Mouse (Mus musculus) myocyte (in vitro differentiated cells): Measurements from ENCODE around the gene Lamtor2. TPM values are rescaled to one million over a fixed set of nuclear protein-coding genes. Genes with fewer than 3 reads are reported as not detected.

ENCODE experiments used
- H3K27me3 ChIP-seq: one replicate; pipeline ENCODE4 v1.6.1; 2011; ENCODE audit not compliant: control insufficient read depth, insufficient read depth, insufficient read length
- H3K36me3 ChIP-seq: one replicate; pipeline ENCODE4 v1.6.1; 2011; ENCODE audit not compliant: control insufficient read depth, insufficient read depth
- H3K4me2 ChIP-seq: one replicate; pipeline ENCODE4 v1.6.1; 2011; ENCODE audit warnings: low read depth, control low read depth
- H3K4me3 ChIP-seq: one replicate; pipeline ENCODE4 v1.5.1; 2011; ENCODE audit warnings: mild to moderate bottlenecking, control low read depth, moderate library complexity
- H3K79me2 ChIP-seq: one replicate; pipeline ENCODE4 v1.6.1; 2011; ENCODE audit not compliant: control insufficient read depth, insufficient read depth
- H3ac ChIP-seq: one replicate; pipeline ENCODE4 v1.6.1; 2011; ENCODE audit not compliant: control insufficient read depth, insufficient read length
- CEBPB ChIP-seq: IDR thresholded peaks from 2 replicates; pipeline ENCODE4 v1.6.1; 2011; ENCODE audit warnings: mild to moderate bottlenecking, moderate library complexity; ENCODE audit not compliant: poor library complexity, insufficient read depth, severe bottlenecking
- E2F4 ChIP-seq: IDR thresholded peaks from one replicate; pipeline ENCODE4 v1.6.1; 2011; ENCODE audit warnings: mild to moderate bottlenecking, control low read depth, moderate library complexity; ENCODE audit not compliant: insufficient read depth
- MAX ChIP-seq: IDR thresholded peaks from one replicate; pipeline ENCODE4 v1.6.1; 2011; ENCODE audit warnings: low read depth, mild to moderate bottlenecking, control low read depth
- MYOD1 ChIP-seq, 3 experiments: IDR thresholded peaks; one replicate each; pipeline ENCODE4 v1.6.1; 2011; ENCODE audit warnings: control low read depth in 2 of 3, low read depth in 2 of 3, mild to moderate bottlenecking in 2 of 3, moderate library complexity in 1 of 3; ENCODE audit not compliant: insufficient read length in 2 of 3, control insufficient read depth in 1 of 3
- MYOG ChIP-seq, 3 experiments: IDR thresholded peaks; one replicate each; pipeline ENCODE4 v1.6.1; 2011; ENCODE audit warnings: control low read depth in 2 of 3, low read depth in 2 of 3, mild to moderate bottlenecking in 2 of 3; ENCODE audit not compliant: insufficient read length in 2 of 3, control insufficient read depth in 1 of 3, insufficient read depth in 1 of 3
- POLR2A ChIP-seq: IDR thresholded peaks from one replicate; pipeline ENCODE4 v1.6.1; 2011; ENCODE audit warnings: low read depth, mild to moderate bottlenecking, control low read depth, moderate library complexity; ENCODE audit not compliant: insufficient read length
- POLR2AphosphoS2 ChIP-seq: IDR thresholded peaks from one replicate; pipeline ENCODE4 v1.6.1; 2011; ENCODE audit warnings: low read depth, control low read depth; ENCODE audit not compliant: insufficient read length
- REST ChIP-seq: IDR thresholded peaks from one replicate; pipeline ENCODE4 v1.6.1; 2011; ENCODE audit warnings: mild to moderate bottlenecking, control low read depth, moderate library complexity; ENCODE audit not compliant: insufficient read depth, insufficient read length
- SRF ChIP-seq: IDR thresholded peaks from one replicate; pipeline ENCODE4 v1.6.1; 2011; ENCODE audit warnings: low read depth; ENCODE audit not compliant: control insufficient read depth, insufficient read length
- TCF12 ChIP-seq: IDR thresholded peaks from one replicate; pipeline ENCODE4 v1.6.1; 2011; ENCODE audit warnings: mild to moderate bottlenecking, control low read depth; ENCODE audit not compliant: poor library complexity, insufficient read depth, severe bottlenecking
- TCF3 ChIP-seq: IDR thresholded peaks from one replicate; pipeline ENCODE4 v1.6.1; 2011; ENCODE audit warnings: low read depth, control low read depth; ENCODE audit not compliant: insufficient read length
- USF1 ChIP-seq: IDR thresholded peaks from one replicate; pipeline ENCODE4 v1.6.1; 2011; ENCODE audit warnings: low read depth, mild to moderate bottlenecking, control low read depth, moderate library complexity
- polyA plus RNA-seq: library from polyadenylated mRNA; unstranded; fragments of >200 nt; fragmentation: generic; extraction: Trizol; gene quantifications from one replicate; pipeline ENCODE4 v1.2.1, GENCODE M21; 2012; ENCODE audit warnings: missing spikeins

The Lamtor2 gene
- polyA plus RNA-seq, 1 experiment = 165 TPM

GRCm38 (mm10) chr3:88521156-88521555 lies 31.7 kb downstream of the Lamtor2 start:
- no peak for TF ChIP-seq E2F4
- no peak overlapping the region for H3ac ChIP-seq
- H3K4me2 ChIP-seq = no peak overlapping the region
- H3K27me3 ChIP-seq = no peaks in the 10 kb centered on the region
- H3K4me3 ChIP-seq = no peak overlapping the region
- H3K36me3 ChIP-seq = no peaks in the 10 kb centered on the region
- peaks cover 7% of the 10 kb centered on the region for H3K79me2 ChIP-seq

DNA sequence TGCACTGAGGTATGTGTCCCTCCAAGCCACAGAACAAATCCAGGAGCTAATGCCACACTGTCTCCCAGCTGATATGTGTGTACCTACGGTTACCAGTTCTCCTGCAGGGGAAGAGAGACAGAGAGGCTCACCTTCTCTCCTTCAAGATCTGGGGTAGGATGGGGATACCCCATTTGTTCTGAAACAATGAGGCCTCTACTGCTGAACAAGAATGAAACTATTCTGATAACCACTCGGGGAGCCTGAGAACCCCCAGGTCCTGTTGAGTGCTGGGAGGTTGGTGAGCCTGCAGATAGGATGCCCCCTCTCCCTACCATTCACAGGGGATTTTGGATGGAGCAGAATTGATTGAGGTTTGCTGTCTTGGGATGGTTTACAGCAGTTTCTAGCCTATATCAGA lies 32.8 kb downstream of the Lamtor2 start:
- H3ac ChIP-seq = no peak overlapping the region
- no peaks in the 10 kb centered on the region for H3K36me3 ChIP-seq

DNA sequence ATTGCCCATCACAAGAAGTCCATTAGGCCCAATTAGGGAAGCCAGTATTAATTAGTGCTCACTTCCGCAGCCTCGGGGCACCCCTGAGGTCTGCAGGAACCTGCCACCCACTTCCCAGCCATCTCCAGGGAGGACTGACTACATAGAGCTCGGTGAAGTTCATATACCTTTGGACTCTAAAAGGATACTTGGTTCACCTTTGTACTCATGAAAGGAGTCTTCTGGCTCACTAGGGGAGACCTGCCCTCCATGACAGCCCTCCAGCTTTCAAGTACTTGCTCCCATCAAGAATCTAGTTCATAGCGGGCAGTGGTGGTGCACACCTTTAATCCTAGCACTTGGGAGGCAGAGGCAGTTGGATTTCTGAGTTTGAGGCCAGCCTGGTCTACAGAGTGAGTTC lies 34.5 kb downstream of the Lamtor2 start:
- Histone ChIP-seq H3K27me3 (no peaks in the 10 kb centered on the region), H3K4me3 (no peak overlapping the region), H3ac (no peak overlapping the region), H3K4me2 (no peak overlapping the region), H3K36me3 (no peaks in the 10 kb centered on the region), H3K79me2 (no peaks in the 10 kb centered on the region)
- no peak for TF ChIP-seq TCF12
- TF ChIP-seq REST = no peak
- no peak for TF ChIP-seq CEBPB
- TF ChIP-seq USF1 = no peak
- TF ChIP-seq E2F4 = no peak
- no peak for TF ChIP-seq MAX
- no peak for TF ChIP-seq TCF3
- TF ChIP-seq MYOG (IDR thresholded peaks at IDR 0.05; ENCODE audit: control insufficient read depth in 1 of 3, insufficient read depth in 1 of 3, insufficient read length in 2 of 3, low read depth in 2 of 3) = no peak
- TF ChIP-seq MYOD1 (IDR thresholded peaks at IDR 0.05; ENCODE audit: control insufficient read depth in 1 of 3, insufficient read length in 2 of 3, low read depth in 2 of 3) = no peak
- TF ChIP-seq POLR2A = no peak
- TF ChIP-seq SRF = no peak
- no peak for TF ChIP-seq POLR2AphosphoS2

More for the DNA sequence above, 32.8 kb downstream of the Lamtor2 start:
- Histone ChIP-seq H3K79me2 (no peaks in the 10 kb centered on the region), H3K27me3 (no peaks in the 10 kb centered on the region), H3K4me2 (no peak overlapping the region), H3K4me3 (no peak overlapping the region)
- TF ChIP-seq SRF = no peak
- no peak for TF ChIP-seq POLR2AphosphoS2
- no peak for TF ChIP-seq MYOG (IDR thresholded peaks at IDR 0.05; ENCODE audit: control insufficient read depth in 1 of 3, insufficient read depth in 1 of 3, insufficient read length in 2 of 3, low read depth in 2 of 3)
- TF ChIP-seq REST = no peak

GRCm38 (mm10) chr3:88516407-88516806 lies 36.5 kb downstream of the Lamtor2 start:
- Histone ChIP-seq H3K79me2 (no peaks in the 10 kb centered on the region), H3K36me3 (no peaks in the 10 kb centered on the region), H3K27me3 (no peaks in the 10 kb centered on the region), H3K4me2 (no peak overlapping the region), H3ac (no peak overlapping the region), H3K4me3 (no peak overlapping the region)
- TF ChIP-seq TCF3 (no peak), MAX (no peak), TCF12 (no peak)

DNA sequence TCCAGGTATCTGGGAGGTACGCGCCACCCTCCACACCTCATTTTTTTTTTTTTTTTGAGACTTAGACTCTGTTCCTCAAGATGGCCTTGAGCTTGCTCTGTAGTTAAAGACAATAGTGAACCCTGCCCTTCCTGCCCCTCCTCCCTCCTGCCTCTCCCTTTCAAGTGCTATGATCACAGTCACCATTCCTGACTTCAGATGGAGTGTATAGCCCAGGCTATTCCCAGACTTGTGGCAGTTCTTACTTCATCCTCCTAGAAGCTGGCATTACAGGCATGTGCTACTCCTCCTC lies 37.8 kb downstream of the Lamtor2 start:
- TF ChIP-seq REST (no peak), POLR2A (no peak), POLR2AphosphoS2 (no peak), CEBPB (no peak), TCF12 (no peak), MAX (no peak), USF1 (no peak), MYOG (IDR thresholded peaks at IDR 0.05; ENCODE audit: control insufficient read depth in 1 of 3, insufficient read depth in 1 of 3, insufficient read length in 2 of 3, low read depth in 2 of 3) (no peak), E2F4 (no peak), SRF (no peak), TCF3 (no peak), MYOD1 (IDR thresholded peaks at IDR 0.05; ENCODE audit: control insufficient read depth in 1 of 3, insufficient read length in 2 of 3, low read depth in 2 of 3) (no peak)
- H3K4me3 ChIP-seq = no peak overlapping the region
- no peaks in the 10 kb centered on the region for H3K36me3 ChIP-seq
- no peaks in the 10 kb centered on the region for H3K79me2 ChIP-seq
- H3K4me2 ChIP-seq = peak overlapping the region; percentile 71
- H3K27me3 ChIP-seq = no peaks in the 10 kb centered on the region
- no peak overlapping the region for H3ac ChIP-seq
